Mouse (Mus musculus) left cerebral cortex, postnatal 25 days (tissue): ENCODE data around the gene Pik3r2. TPM values are rescaled to one million over a fixed set of nuclear protein-coding genes. Genes with fewer than 3 reads are reported as not detected.

ENCODE experiments used
- DNase-seq, 2 experiments: peaks; one replicate each; pipeline ENCODE4 v3.0.0; 2022; ENCODE audit warnings: low spot score in 2 of 2, mixed read lengths in 1 of 2
- intact Hi-C: fragments of 180-260 bp; cut with DNase I; formaldehyde crosslinking; loops from one replicate; pipeline ENCODE4 v1.15.1; 2025
- total RNA-seq, 2 experiments: library from RNA; stranded (reverse); gene quantifications; 2 replicates each; pipeline ENCODE4 v1.2.3; 2021

Pik3r2 gene
- total RNA-seq, 2 experiments from 2014 or later, result 150 to 152 TPM

- intact Hi-C loops, result loop anchor here (2.0 kb wide), 1 partner anchor 77 kb away; no protein-coding TSS in a partner anchor
- no peak for DNase-seq
Measured at GRCm38 (mm10) chr8:70763354-70763753, 13.2 kb downstream of the Pik3r2 start.

DNA sequence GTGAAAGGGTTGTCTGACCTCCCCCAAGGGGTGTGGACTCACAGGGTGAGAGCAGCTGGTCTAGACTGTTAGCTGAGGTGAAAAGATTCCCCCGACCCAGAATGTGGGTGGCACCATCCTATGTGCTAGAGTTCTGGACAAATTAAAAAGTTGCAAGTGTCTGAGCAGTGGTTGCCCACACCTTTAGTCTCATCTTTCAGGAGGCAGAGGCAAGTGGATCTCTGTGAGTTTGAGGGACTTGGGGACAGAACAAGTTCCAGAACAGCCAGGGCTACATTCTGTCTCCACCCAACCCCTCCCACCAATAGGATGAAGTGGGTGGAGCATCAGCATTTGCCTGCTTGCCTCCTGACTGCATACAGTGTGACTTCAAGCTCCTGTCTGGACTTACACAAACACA is 14.4 kb downstream of the Pik3r2 start:
- no peak for DNase-seq
- intact Hi-C loops, result loop anchor here (2.0 kb wide), 1 partner anchor 79 kb away; no protein-coding TSS in a partner anchor

DNA sequence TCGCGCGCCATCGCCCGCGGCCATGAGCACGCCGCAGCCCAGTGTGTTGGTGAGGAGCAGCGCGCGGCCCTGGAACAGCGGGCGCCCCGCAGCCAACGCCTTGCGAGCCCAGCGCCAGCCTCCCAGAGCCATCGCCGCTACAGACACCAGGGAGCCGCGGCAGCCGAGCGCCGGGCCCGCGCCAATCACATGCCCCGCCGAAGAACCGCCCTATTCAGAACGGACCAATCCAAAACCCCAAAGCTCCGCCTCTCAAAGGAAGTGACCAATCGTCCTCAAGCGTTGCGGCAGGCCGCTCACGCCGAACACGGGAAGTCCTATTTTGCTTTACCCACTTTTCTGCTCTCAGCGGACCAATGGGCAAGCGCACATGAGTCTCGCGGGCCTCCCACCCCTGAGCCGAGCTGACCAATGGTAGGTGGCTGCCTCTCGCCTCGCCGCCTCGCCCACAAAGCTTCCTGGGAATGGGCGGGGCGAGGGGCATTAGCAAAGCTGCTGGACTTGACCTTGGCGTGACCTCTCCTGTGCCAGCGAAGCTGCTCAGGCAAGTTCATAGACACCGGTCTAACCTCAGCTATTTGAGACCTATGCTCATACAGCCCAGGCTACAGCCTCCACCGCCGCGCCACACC is 15.6 kb downstream of the Pik3r2 start, which contains the start of gene Mpv17l2:
Gene Mpv17l2 (minus strand): TSS at position 172 of the 632 bp plus-strand sequence.
- intact Hi-C loops, result loop anchor here (2.0 kb wide), 2 partner anchors 36 to 104 kb away; no protein-coding TSS in a partner anchor
- DNase-seq, result peak; percentile 97 to 99

- DNase-seq, result no peak
- intact Hi-C loops, result loop anchor here (2.0 kb wide), 2 partner anchors 36 to 104 kb away; no protein-coding TSS in a partner anchor
Measured at GRCm38 (mm10) chr8:70760350-70760749, 16.2 kb downstream of the Pik3r2 start.

- intact Hi-C loops, result loop anchor here (10.0 kb wide), 1 partner anchor 214 kb away; no protein-coding TSS in a partner anchor
- DNase-seq, result peak in 1 of 2 experiments; percentile 32
Measured at GRCm38 (mm10) chr8:70758616-70759561, 17.6 kb downstream of the Pik3r2 start.

DNA sequence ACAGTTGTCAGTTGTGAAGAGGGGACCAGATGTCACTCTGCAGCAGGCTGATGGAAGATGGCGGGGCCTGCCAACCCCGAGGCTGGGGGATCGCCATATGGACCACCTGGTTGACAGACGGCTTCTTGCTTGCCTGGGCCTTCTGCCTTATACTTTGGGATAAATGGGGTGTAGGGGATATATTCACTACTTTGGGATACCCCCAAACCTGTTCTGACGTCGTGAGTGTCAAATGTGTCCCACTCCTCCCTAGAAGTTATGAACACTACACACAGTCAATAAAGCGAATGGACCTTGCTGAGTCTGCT is 18.3 kb downstream of the Pik3r2 start:
- intact Hi-C loops, result loop anchor here (10.0 kb wide), 1 partner anchor 213 kb away; no protein-coding TSS in a partner anchor
- DNase-seq, result peak in 1 of 2 experiments; percentile 7

DNA sequence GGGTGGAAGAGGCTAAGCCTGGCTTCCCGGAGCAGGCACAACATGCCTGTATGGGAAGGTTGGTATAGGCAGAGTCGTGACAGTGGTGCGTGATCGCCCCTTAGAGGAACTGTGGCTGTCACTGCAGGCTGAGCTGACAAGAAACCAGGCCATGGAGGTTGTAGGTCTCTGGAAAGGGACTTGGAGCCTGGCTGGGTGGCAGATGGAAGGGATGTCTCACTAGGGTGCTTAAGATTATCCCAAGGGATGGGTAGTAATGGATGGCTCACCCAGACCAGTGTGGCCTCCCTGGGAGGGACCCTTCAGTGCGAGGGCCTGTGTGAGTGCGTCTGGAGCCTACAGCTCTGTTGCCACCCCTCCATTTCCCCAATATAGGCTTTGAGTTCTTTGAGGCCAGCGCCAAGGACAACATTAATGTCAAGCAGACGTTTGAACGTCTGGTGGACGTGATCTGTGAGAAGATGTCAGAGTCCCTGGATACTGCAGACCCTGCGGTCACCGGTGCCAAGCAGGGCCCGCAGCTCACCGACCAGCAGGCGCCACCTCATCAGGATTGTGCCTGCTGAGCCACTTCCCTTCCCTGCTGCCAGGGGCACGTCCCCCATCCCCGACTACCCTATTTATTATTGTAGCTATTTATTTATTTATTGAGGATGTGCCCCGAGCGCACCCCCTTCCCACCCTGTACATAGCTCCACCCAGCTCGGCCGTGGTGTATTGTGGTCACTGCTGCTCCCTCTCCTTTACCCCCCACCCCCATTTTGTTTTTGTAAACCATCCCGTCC is 18.8 kb downstream of the Pik3r2 start:
- intact Hi-C loops, result loop anchor here (10.0 kb wide), 1 partner anchor 213 kb away; no protein-coding TSS in a partner anchor
- peak in 1 of 2 experiments; percentile 14 for DNase-seq

DNA sequence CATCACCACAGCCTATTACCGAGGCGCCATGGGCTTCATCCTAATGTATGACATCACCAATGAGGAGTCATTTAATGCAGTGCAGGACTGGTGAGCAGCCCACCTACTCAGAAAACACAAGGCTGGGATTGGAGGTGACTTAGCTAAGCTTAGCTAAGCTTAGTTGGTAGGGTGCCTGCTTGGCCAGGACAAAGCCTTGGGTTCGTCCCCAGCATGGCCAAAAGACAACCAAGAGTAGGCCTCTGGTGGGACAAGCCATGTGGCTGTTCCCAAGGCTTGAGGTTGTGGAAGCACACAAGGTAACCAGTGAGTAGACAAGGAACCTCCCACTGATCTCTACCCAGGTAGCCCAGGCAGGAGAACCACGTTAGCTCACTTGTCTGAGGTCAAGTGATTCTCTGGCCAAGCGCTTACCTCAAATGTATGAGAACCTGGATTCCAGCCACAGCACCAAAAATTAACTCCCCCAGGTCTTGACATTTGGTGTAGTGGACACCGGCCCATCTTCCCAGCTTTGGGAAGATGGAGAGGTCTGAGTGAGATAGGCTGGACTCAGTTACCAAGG is 20.0 kb downstream of the Pik3r2 start:
- DNase-seq, result peak; percentile 1 to 6
- intact Hi-C loops, result loop anchor here (10.0 kb wide), 1 partner anchor 212 kb away; no protein-coding TSS in a partner anchor

DNA sequence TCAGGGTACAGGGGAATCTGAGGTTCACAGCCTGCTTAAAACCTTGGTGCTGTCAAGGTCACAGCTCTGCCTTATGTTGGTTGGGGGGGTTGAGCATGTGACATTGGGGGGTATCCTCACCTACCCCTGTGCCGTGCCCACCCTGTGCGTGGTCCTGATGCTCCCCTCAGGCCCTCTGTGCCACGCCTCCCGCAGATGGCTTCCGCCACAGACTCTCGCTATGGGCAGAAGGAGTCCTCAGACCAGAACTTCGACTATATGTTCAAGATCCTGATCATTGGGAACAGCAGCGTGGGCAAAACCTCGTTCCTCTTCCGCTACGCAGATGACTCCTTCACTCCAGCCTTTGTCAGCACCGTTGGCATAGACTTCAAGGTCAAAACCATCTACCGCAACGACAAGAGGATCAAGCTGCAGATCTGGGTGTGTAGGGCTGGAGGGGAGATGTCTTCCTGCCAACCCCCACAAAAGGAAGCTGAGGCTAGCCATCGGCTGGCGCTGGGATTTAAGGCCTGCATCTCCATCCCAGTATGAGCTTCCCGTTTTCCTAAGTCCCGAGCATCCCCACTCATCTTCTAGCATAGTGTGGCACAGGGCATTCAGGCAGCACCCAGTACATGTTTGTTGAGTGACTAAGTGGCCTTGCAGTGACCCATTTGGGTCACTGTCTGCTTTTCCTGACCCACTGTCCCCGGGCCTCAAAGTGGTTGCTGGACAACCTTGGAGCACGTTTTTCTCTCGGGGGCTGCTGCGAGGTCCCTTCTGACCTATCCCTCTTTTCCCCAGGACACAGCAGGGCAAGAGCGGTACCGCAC is 20.6 kb downstream of the Pik3r2 start:
- intact Hi-C loops, result loop anchor here (2.0 to 10.0 kb wide), 3 partner anchors 21 to 211 kb away; partner anchors contain the start of genes Jund and Pik3r2
- DNase-seq, result peak in 1 of 2 experiments; percentile 1

DNA sequence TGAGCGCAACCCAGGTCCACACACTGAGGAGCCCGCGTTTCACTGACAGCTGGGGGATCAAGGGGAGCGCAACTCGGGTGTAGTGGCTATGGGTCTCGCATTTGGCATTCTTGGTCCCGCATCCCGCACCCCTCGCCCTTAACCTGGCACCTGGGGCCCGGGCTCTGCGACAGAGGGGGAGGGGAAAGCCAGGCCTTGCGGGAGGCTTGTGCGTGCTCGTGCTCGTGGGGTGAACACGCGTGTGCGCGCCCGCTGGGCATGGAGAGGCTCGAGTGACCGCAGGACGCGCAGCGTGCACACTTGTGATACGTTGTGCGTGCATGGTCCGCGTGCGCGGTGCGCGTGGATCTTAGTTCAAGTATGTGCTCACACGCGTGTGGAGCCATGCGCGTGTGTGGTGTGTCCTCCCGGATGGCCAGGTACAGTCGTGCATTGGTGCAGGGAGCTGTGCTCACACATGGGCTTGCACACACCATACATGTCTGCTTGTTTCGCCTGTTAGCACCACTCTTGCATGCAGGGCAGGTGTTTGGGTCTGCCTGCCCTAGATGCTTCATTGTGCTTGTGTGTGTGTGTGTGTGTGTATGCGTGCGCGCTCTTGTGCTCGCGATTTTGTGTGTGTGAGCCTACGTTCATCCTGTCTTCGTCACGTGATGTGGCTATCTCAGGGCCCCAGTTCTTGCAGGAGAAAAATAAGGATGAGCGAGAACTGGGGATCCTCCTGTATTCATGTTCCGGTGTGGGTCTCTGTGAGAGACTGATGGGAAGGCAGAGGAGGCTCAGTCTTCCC is 21.4 kb downstream of the Pik3r2 start:
- DNase-seq, result peak; percentile 79 to 81
- intact Hi-C loops, result loop anchor here (2.0 to 10.0 kb wide), 4 partner anchors 22 to 210 kb away; partner anchors contain the start of genes Jund and Pik3r2

DNA sequence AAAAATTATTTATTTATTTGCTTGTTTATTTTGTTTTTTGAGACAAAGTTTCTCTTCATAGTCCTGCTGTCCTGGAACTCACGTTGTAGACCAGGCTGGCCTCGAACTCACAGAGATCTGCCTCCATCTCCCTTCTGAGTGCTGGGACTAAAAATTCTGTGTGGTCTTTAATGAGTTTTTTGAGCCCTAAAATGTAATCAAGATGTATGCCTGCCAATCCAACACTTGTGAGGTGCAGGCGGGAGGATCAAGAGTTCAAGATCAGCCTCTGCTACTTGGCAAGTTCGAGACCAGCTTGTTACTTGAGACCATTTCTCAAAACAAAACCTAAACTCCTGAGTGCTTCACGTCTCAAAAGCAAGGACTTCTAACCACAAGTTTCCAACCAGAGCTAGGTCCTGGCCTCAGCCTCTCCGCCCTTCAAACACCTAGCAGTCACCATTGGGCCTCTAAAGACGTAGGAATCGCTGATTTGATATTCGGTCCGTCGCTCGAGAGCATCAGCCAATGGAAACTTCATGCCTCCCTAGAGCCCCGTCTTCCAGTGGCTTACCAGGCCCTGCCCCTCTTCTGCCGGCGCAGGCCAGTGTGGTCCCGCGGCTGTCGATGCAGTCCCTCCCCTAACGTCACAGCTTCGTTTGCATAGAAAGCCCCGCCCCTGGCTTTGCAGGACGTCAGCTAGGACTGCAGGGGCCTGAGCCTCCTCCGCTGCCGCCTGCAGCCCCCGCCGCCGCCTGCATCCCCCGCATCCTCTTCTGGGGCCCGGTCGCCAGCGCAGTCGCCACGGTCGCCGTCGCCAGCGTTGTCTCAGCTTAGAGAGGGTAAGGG is 22.3 kb downstream of the Pik3r2 start, which contains the start of gene Rab3a:
Gene Rab3a (plus strand): TSS at position 637 of the 828 bp plus-strand sequence.
- peak; percentile 96 to 99 for DNase-seq
- intact Hi-C loops, result loop anchor here (2.0 to 10.0 kb wide), 4 partner anchors 23 to 209 kb away; partner anchors contain the start of genes Jund and Pik3r2

DNA sequence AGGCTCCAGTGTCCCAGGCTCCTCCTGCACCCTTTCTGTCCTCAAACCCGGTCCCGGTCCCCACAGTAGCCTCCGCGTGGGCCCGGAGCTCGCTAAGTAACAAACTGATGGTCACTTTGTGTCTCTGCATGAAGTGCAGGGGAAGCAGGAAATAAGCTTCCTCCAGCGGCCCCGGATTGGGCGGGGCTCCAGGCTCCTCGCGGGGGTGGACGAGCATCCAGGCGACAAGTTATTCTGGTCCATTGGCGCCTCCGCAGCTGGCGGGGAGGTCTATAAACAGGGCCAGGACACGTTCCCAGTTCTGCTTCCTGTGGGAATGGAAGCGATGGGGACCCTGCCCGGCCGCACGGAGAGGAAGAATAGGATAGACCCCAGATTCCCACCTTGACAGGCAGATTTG is 23.4 kb downstream of the Pik3r2 start:
- intact Hi-C loops, result loop anchor here (2.0 to 10.0 kb wide), 3 partner anchors 48 to 208 kb away; no protein-coding TSS in a partner anchor

GRCm38 (mm10) chr8:70752000-70752764 is 24.3 kb downstream of the Pik3r2 start:
- intact Hi-C loops, result loop anchor here (1.0 to 10.0 kb wide), 4 partner anchors 32 to 207 kb away; no protein-coding TSS in a partner anchor
- DNase-seq, result peak; percentile 69 to 87

More for the DNA sequence above, 23.4 kb downstream of the Pik3r2 start:
- peak; percentile 80 to 96 for DNase-seq

DNA sequence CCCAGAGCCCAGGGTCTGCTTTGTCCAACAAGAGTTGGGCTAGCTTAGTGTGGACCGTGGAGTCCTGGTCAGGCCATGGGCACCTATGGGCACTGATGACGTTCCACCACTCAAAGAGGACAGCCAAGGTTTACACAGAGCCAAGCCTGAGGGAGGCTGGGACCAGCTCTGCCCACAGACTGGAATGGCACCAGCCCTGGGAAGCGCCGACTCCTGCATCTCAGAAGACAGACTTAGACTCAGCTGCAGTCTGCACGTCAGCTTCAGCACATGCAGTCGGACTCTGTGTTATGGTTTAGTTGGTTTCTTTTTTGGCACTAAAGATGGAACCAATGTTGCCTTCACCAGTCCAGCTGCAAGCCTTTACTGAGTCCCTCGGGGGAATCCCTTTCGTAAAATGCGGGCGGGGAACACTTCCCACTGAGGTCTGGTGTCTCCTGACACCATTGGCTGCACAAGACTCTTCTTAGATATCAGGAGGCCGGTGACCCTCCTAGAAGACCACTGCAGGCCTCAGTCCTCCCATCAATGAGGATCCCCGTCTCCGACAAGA is 26.3 kb downstream of the Pik3r2 start:
- peak in 1 of 2 experiments; percentile 78 for DNase-seq
- intact Hi-C loops, result loop anchor here (5.0 to 10.0 kb wide), 2 partner anchors 138 to 205 kb away; no protein-coding TSS in a partner anchor
